Mouse (Mus musculus) adrenal gland, postnatal 36 days (tissue): ENCODE measurements at regions not wholly inside any gene's neighbourhood (a gene's known extent, or its start where the extent isn't known, plus 50 kb on each side); places are given as distances from the start of the nearest gene placed in this dataset.
"Not testable (repeated sequence)": the region's sequence is repeated elsewhere in the genome, so short reads cannot be mapped to it uniquely, and the experiment has no call there.

ENCODE experiments used
- DNase-seq, 2 experiments: peaks; one replicate each; pipeline ENCODE4 v3.0.0; 2021; ENCODE audit warnings: mixed read lengths in 1 of 2

DNA sequence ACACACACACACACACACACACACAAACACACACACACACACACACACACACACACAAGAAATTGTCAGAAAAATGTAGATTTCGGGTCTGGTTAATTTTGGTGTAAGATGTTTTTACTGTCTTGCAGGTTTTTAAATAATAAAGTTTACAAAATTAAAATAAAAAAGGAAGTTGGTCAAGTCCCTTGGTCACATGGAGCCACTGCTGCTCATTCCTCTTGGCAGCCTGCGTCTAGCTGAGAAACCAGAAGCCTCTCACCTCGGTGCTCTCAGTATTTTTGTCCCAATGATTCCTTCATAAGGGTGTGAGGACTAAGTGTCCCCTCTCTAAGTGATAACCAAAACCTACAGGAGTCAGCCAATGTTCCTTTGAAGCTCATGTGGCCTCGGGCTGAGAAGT is 76.8 kb upstream of the Smg1 start:
- no peak for DNase-seq

DNA sequence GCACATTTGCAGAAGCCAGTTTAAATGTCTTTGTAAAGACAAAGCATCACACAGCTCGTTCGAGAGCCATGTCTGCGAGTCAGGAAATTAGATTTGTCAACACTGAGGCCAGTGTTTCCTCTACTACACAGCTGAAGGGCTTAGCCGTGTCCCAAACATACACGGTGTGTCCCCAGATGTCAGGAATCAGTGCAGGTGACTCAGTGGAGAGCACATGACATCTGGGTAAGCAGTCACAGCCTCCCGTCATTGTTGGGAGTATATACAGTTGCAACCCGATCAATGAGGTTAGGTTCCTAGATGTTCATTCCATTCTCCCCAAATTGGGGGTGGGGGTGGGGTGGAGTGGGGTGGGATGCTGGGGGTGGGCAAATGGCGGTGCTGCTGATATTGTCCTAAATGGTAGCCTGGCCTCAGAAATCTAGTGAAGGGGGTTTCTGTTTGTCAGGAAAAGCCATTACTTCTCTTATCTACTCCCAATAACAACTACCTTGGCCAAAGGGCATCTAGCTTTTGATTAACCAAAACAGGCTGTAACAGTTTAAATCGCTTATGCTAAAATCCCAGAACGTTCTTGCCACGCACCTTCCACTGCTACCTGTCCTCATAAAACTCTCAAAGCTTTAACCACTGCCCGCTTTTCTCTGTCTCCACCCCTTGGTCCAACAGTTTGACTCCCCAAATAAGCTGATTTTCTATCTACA is 75.1 kb upstream of the Smg1 start:
- DNase-seq: no peak

DNA sequence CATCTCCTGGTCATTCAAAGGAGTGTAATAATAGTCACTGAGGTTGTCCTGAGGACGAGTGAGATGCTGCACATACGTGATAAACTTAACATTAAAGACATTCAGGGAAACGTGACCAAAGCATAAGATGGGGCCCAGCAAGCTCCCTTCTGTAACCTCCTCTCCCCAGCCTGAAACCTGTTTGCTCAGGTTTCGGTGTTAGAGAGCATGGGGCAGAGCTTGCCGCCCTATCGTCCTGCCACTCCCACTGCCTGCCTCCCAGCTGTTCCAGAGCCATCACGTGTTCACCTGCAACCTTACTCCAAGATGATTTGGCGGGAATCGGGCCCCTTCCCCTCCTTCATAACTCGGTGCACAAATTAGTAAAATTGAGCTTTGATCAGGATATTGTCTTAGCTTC is 71.4 kb upstream of the Smg1 start:
- DNase-seq: not testable (repeated sequence)

DNA sequence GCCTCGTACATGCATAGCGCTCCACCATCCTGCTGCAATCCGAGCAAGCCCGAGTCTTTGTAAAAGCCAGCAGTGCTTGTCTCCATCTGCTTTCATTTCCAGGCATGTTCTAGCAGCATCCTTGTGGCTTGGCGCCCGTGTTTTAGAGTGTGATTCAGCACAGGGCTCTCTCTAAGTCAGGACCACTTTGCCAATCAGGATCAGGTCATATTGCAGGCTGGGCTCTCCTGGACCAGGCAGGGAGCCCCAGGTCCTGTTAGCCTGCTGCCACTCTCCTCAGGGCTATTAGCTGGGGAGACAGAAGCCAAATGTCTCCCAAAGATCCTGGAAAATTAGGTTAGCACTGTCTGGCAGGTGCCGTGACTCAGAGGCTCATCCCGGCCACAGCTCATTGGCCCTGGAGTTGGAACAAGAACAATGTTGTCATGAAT is 70.8 kb upstream of the Smg1 start:
- no peak for DNase-seq

DNA sequence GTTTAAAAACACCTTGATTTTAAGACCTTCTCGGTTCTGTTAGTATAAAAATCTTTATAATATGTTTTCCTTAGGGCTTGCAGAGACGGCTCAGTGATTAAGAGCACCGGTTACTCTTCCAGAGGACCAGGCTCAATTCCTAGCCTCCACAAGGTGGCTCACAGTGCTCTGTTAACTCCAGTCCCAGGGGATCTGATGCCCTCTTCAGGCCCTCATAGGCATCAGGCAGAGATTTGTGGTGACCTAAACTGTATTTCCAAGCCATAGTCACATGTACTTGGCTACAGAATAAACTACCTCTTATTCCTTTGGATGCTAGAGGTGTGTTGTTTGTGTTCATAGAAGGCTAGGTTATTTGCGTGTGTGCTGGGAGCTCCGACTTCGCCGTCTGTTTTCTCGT is 70.3 kb upstream of the Smg1 start:
- no peak for DNase-seq

DNA sequence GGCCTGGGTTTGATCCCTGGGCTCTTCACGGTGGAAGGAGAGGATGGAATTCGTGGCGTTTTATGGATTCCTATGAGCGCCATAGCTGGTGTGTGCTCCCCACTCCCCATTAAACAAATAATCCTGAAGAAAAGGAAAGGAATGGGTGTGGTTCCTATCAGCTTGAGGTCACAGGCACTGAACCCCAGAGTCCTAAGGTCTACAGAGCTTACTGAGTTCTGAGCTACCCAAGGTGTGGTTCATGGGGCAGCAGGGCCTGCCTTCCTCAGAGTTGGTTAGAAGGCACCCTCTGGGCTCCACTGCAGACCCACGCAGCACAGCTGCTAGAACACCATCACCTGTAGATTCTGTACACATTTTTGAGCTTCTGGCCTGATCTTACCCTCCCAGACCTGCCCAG is 66.3 kb upstream of the Smg1 start:
- DNase-seq: no peak

DNA sequence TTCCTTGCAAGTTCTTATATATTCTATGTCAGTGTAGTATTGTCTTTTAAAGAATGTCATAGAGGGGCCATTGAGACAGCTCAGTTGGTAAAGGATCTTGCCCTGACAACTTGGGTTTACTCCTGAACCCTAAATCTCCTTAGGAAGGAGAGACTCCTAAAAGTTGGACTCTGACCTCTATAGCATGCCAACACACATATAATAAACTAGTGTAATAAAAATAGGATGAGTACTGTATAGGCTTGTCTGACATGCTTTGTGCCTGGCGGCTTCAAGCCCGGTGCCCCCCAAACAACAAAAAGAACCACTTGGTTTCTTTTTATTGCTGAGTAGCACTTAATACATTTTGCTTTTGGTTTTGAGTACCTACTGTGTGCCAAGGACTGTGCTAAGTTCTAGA is 65.4 kb upstream of the Smg1 start:
- no peak for DNase-seq

DNA sequence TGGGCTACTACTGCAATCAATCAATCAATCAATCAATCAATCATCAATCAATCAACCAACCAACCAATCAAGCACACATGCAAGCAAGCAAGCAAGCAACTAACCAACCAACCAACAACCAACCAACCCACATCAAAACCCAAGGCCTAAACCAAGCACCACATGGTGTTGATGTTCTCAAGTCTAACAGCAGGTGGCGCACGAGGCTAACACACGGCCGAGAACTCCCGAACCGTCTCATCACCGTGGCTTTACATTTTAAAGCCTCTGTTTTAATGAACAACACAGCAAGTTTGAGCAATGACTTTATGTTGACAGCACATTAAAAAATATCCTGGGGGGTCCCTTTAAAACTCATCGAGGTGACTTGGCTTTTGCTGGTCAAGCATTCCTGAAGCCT is 61.3 kb upstream of the Smg1 start:
- DNase-seq: peak; percentile 78 to 79

DNA sequence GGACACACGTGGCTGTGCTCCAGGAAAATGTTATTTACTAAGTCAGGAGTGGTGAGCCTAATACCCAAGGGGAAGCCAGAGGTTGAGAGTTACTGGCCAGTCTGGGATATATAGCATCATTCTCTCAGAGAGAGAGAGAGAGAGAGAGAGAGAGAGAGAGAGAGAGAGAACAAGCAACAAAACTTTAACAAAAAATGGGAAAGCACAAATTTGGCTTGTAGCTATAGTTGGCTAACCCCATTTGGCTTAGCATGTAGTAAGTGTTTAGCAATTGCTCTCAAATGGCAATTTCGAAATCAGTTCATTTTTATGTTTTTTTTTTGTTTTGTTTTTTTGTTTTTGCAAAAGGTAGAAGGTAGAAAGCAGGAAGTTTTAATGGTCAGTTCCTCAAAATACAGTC is 60.9 kb upstream of the Smg1 start:
- DNase-seq: no peak

DNA sequence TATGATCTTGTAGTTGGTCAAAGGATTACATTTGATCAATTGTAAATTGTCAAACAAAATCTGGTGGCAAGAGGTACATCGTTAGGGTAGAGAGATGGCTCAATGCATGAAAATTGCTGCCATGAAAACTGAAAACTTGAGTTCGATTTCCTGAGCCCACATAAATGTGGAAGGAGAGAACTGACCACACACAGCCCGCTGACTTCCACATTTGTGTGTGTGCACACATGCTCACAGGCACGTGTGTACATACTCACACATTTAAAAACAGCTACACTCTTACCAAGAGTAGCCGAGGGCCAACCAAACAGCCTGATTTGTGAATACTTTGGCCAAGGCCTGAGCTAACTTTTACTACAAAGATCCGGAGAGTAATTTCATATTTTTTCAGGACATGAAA is 60.5 kb upstream of the Smg1 start:
- DNase-seq: no peak

DNA sequence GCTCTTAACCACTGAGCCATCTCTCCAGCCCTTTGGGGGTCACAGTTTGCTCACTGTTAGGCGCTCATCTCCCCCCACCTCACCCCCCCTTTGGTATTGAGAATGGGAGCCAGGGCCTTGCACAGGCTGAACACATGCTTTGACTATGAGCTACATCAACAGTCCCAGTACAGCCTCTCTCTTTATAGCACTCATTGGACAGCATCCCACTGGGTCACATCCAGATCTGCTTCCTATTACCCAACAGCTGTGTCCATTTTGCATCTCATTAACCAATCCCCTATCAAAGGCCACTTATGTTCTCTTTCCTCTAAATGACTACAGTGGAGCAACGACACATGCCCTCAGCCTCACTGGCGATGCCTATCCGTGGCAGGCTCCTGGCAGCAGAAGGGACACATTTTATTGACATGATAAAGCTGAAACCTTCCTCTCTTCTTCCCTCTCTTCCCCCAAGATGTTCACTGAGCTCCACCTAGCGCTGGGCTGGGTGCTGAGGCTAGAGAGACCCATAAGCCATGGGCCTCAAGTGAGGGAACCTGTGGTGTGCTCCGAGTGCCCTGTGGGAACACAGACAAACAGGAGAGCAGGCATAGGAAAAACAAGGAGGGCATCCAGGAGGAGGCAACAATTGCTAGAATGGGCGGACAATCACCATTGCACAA is 57.3 kb upstream of the Smg1 start:
- peak in 1 of 2 experiments; percentile 16 for DNase-seq

DNA sequence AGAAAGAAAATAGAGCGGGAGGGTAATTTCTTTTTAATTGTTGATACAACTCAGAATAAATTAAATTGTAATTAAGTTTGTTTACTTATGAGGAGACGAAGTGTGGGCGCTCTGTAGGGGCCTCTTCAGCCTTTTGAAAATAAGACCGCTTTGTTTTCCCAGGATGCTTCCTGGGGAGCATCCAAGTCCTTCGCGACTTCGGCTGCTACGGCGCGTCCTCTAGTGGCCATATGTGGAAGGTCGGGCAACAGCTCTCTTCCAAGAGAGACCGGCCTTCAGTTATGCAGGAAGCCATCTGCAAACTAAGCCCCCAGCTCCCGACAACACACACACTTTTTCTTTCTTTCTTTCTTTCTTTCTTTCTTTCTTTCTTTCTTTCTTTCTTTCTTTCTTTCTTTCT is 54.1 kb upstream of the Smg1 start:
- peak; percentile 83 to 87 for DNase-seq

DNA sequence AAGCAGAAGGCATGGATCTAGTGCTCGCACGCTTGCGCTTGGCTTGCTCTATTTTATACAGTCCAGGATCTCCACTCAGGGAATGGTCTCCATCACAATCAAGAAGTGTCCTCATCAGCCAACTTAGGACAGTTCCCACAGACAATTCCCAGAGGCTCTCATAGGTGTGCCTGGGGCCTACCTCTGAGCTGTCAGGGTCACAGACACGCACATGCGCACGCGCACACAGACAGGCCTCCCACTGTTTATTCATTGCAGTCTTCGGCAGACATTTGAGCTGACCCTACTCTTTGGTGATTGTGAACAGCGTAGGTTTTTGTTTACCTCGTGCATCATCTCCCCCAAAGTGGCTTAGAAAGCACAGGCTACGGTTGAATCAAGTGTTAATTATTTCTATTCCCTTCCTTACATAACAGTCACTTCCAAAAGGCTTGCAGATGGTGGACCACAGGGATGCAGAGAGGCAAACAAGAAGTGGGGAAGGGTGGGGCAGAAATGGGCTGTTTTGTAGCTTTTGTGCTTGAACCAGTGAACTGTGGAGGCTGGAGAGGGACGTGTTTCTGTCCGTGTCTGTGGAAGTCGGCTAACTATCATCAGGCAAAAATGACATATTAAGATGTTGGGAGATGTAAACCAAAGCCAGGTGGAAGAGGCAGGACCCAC is 53.5 kb upstream of the Smg1 start:
- no peak for DNase-seq

DNA sequence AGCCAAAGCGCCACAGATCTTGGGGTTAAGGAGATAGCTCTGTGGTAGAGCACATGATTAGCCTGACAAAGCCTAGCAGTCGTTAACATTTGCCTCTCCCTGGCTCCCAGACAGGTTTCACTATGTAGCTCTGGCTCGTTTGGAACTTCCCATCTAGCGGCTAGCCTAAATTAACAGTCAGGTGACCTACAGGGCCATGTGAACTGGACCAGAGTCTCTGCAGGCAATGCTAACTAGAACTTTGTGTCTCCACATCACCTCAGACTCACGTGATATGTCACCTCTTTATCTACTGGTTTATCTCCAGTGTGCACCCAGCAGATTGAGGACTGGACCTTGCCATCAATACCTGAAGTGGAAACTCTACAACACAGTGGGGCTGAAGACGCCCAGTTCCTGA is 52.4 kb upstream of the Smg1 start:
- no peak for DNase-seq

DNA sequence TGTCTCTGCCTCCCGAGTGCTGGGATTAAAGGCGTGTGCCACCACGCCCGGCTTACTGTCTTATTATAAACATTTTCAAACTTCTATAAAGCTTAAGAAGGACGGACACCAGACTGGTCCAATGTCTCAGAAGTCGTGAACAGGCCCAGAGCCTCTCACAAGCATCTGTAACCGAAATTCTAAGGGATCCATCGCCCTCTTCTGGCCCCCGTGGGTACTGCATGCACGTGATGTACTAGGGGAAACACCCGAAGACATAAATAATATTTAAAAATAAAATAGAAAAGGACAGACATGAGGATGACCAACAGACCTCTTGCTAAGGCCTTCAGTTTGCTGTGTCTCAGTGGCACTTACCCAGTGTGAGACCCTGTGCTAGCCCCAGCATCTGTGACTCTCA is 51.8 kb upstream of the Smg1 start:
- DNase-seq: peak; percentile 15 to 45

DNA sequence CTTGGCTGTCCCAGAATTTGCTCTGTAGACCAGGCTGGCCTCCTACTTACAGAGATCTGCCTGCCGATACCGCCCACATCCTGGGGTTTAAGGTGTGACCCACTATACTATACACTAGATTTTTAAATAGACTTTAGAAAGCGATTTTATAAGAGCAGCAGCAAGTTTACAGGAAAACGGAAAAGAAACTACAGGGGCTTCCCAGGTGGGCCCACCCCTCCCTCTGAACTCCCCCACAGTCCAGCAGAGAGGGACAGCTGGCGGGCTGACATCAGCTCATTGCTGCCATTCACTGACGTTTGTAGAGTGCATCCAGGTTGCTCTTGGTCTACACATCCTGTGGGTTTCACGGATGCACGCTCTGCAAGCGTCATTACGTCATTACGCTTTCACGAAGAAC is 51.2 kb upstream of the Smg1 start:
- DNase-seq: no peak
